Mouse (Mus musculus) stomach, embryonic 14.5 days (tissue): ENCODE measurements around the gene Acsf3. TPM values are rescaled to one million over a fixed set of nuclear protein-coding genes. Genes with fewer than 3 reads are reported as not detected.
A peak's percentile ranks its signal among the peaks of the same experiment; 100 is the strongest.

Source experiments
- ATAC-seq: fragments of 200-750 bp; cut with Nextera tagmentation; 2 replicates; pipeline ENCODE4 v1.8.0; 2017; ENCODE audit warnings: low read depth, moderate TSS enrichment; ENCODE audit not compliant: insufficient number of reproducible peaks, insufficient read depth, low FRiP score
- H3K27ac ChIP-seq: fragments of 300-500 bp; sonication (generic); 2 replicates; pipeline ENCODE4 v1.5.1; 2014; ENCODE audit warnings: mild to moderate bottlenecking, low read length, moderate library complexity, mixed read lengths
- H3K27me3 ChIP-seq: fragments of 300-500 bp; sonication (generic); 2 replicates; pipeline ENCODE4 v1.6.1; 2014; ENCODE audit warnings: low read length, control low read depth, mixed read lengths; ENCODE audit not compliant: control insufficient read depth, insufficient read depth
- H3K36me3 ChIP-seq: fragments of 300-500 bp; sonication (generic); 2 replicates; pipeline ENCODE4 v1.6.1; 2014; ENCODE audit warnings: mild to moderate bottlenecking, control low read depth, low read length, moderate library complexity, mixed read lengths; ENCODE audit not compliant: control insufficient read depth, insufficient read depth
- H3K4me1 ChIP-seq: fragments of 300-500 bp; sonication (generic); 2 replicates; pipeline ENCODE4 v1.6.1; 2014; ENCODE audit warnings: low read length, control low read depth, mixed read lengths; ENCODE audit not compliant: control insufficient read depth, insufficient read depth
- H3K4me2 ChIP-seq: fragments of 300-500 bp; sonication (generic); replicated peaks from 2 replicates; pipeline ENCODE4 v1.6.1; 2014; ENCODE audit warnings: low read depth, low read length, control low read depth
- H3K4me3 ChIP-seq: fragments of 300-500 bp; sonication (generic); 2 replicates; pipeline ENCODE4 v1.5.1; 2014; ENCODE audit warnings: low read depth, low read length, control low read depth
- H3K9ac ChIP-seq: fragments of 300-500 bp; sonication (generic); replicated peaks from 2 replicates; pipeline ENCODE4 v1.6.1; 2014; ENCODE audit warnings: low read depth, mild to moderate bottlenecking, control low read depth, low read length, moderate library complexity, mixed read lengths
- H3K9me3 ChIP-seq: fragments of 300-500 bp; sonication (generic); 2 replicates; pipeline ENCODE4 v1.6.1; 2016; ENCODE audit warnings: low read depth, low read length, control low read depth; ENCODE audit not compliant: control insufficient read depth
- WGBS: fragments of 180-500 bp; shearing (Covaris S2); extraction: QIAGEN DNeasy Blood & Tissue Kit; methylation state at CpG from one replicate; pipeline ENCODE4 v1.1.7; 2014; 5-methylcytosine and 5-hydroxymethylcytosine counted together
- polyA plus RNA-seq: library from polyadenylated mRNA; unstranded; fragments of >200 nt; fragmentation: Nextera tagmentation; extraction: Ambion mirVana; gene quantifications from 2 replicates; pipeline ENCODE4 v1.2.1, GENCODE M21; 2014

Acsf3 gene
- polyA plus RNA-seq, 1 experiment from 2014 or later = 20.8 TPM

DNA sequence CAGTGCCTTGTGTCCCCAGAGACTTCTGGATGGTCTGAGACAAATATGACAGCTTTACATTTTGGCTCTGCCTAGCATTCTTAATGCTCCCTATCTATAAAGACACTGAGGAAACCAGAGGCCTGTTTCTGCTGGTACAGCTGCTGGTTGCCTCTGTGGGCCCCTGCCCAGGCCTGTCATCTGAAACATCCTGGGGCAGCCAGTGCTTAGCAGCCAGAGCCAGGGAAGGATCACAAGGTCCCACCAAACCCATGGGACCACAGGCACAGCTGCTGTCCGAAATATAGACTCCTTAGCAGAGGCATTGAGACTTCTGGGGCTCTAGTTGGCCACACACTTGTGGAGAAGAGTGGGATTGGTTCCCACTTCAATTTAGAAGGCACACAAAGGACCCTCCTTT lies 9.5 kb downstream of the Acsf3 start:
- H3K36me3 ChIP-seq = peaks cover 39% of the 10 kb centered on the region
- no peak overlapping the region for H3K4me2 ChIP-seq
- H3K4me3 ChIP-seq = no peak overlapping the region
- no peak overlapping the region for H3K27ac ChIP-seq
- no peaks in the 10 kb centered on the region for H3K27me3 ChIP-seq
- H3K4me1 ChIP-seq = no peaks in the 10 kb centered on the region
- no peak overlapping the region for H3K9ac ChIP-seq
- no peaks in the 10 kb centered on the region for H3K9me3 ChIP-seq
- ATAC-seq = no peak
- WGBS = 80% methylated on average over 1 of the region's 1 CpGs

DNA sequence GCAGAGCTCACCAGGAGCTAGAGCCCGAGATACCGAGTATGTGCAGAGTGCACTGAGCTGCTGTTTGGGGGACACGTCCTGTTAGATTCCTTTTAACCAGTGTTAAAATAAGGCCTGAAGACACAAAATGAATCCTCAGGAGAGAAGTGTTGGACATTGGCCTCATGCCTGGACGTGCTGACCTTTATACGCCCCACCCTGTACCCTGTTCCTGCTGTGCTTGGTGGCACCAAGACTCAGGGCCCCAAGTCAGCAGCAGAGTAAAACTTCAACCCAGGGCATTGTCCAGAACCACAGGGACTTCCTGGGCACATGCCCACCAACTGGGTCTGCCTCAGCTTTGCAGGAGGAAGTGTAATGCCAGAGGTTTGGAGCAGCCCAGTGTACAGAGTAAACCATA lies 14.5 kb downstream of the Acsf3 start:
- no peaks in the 10 kb centered on the region for H3K4me1 ChIP-seq
- no peak for ATAC-seq
- no peak overlapping the region for H3K9ac ChIP-seq
- no peak overlapping the region for H3K4me3 ChIP-seq
- peaks cover 20% of the 10 kb centered on the region for H3K36me3 ChIP-seq
- no peak overlapping the region for H3K4me2 ChIP-seq
- 92% methylated on average over 5 of the region's 5 CpGs for WGBS
- no peak overlapping the region for H3K27ac ChIP-seq
- H3K27me3 ChIP-seq = no peaks in the 10 kb centered on the region
- H3K9me3 ChIP-seq = no peaks in the 10 kb centered on the region

DNA sequence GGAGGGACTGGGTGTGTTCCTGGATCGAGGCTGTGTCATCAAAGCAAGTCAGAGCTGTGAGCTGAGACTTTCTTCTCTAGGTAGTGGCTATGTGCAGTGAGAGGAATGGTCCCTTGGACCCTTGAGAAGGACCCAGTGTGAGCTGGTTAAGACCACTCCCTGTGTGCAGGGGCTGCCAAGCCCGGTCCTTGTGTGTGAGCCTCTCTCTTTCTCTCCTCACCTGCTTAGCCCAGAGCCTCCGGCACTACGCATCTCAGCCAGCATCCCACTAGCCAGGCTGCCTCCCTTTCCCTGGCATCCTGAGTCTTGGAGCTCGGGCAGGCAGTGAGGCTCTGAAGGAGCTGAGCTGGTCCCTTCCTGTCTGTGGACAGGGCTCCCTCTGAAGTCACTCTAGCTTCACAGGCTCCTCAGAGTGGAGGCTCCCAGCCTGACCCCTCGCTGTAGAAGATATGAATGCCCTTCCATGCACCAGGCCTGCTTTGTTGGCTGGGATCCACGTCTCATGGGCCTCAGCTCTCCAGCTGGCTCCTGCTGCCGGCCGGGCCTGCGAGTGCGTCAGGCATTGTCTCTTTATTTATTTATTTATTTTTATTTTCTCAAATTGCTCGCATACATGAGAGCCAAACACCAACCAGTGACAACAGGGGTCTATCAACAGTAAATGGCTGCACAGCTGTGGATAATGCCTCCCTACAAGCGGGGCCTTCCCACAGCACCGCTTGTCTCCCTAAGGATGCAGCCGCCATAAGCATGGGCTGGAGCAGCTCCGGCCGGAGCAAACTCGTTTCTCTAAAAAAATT lies 18.3 kb downstream of the Acsf3 start:
- Histone ChIP-seq H3K4me1 (no peaks in the 10 kb centered on the region), H3K27ac (peak overlapping the region; percentile 39; the same call in 1 of the 2 replicates)

DNA sequence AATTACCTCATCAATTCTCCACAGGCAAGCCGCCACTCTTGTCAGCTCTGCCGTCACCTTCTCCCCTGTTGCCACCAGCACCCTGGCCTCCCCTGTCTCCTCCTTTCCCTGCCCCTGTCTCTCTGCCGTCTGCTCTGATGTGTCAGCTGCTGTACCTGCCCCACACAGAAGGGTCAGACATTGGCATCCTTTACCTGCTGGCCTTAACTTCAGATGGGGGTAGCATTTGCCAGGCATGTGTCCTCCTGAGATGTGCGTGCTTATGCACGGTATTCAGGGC lies 18.8 kb downstream of the Acsf3 start:
- Histone ChIP-seq H3K27me3 (no peaks in the 10 kb centered on the region), H3K9me3 (no peaks in the 10 kb centered on the region), H3K4me2 (no peak overlapping the region), H3K4me3 (no peak overlapping the region), H3K9ac (no peak overlapping the region), H3K27ac (peak overlapping the region; percentile 39; the same call in 1 of the 2 replicates), H3K4me1 (no peaks in the 10 kb centered on the region), H3K36me3 (peaks cover 7% of the 10 kb centered on the region; the same call in 1 of the 2 replicates)
- 77% methylated on average over 5 of the region's 5 CpGs for WGBS
- no peak; the same call in 1 of the 2 replicates for ATAC-seq

More for the DNA sequence above, 18.3 kb downstream of the Acsf3 start:
- no peak overlapping the region for H3K4me3 ChIP-seq
- H3K36me3 ChIP-seq = peaks cover 7% of the 10 kb centered on the region; the same call in 1 of the 2 replicates
- no peaks in the 10 kb centered on the region for H3K27me3 ChIP-seq
- 68% methylated on average over 18 of the region's 18 CpGs for WGBS
- peak; percentile 68 for ATAC-seq
- H3K9me3 ChIP-seq = no peaks in the 10 kb centered on the region
- no peak overlapping the region for H3K9ac ChIP-seq
- no peak overlapping the region for H3K4me2 ChIP-seq

DNA sequence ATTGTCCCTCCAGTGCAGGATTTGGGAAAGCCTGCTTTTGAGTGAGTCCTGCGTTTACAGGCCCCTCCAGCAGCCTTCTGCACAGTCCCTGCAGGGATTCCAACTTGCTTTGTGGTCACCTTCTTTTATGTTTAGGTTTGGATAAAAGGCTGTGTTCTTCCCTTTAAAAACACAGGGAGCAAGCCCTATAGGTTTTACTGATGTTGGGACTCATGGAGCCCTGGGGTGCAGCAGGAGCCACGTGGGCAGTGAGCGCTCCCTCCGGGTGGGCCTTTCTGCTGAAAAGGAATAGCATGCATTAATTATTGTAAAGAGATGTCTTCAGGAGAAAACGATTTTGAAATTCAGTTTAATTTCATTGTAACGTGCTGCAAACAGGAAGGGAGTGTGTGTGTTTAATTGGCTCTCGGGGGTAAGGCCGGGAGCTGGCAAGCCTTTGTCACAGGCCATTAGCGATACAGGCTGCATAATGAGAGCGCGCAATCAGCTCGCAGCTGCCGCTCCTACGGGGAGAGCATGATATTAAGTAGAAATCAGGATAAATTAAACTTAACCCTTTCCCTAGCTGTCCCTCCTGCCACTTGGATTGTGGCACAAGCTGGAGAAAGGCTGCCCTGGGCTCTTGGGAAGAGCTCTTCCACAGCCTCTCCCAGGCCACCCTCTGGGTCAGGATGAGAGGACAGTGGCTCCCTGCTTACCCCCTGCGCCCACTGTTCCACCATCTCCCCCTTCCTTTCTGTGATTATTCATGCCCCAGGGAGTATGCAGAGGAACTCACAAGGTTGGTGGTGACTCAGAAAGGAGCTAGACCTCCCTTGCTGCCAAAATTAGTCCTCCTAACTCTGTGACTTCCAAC lies 28.8 kb downstream of the Acsf3 start:
- WGBS = 47% methylated on average over 15 of the region's 15 CpGs
- no peak for ATAC-seq
- Histone ChIP-seq H3K27ac (no peak overlapping the region), H3K9me3 (no peaks in the 10 kb centered on the region), H3K4me1 (no peaks in the 10 kb centered on the region), H3K4me2 (no peak overlapping the region), H3K9ac (no peak overlapping the region), H3K4me3 (no peak overlapping the region), H3K36me3 (no peaks in the 10 kb centered on the region; the same call in 1 of the 2 replicates), H3K27me3 (no peaks in the 10 kb centered on the region)

DNA sequence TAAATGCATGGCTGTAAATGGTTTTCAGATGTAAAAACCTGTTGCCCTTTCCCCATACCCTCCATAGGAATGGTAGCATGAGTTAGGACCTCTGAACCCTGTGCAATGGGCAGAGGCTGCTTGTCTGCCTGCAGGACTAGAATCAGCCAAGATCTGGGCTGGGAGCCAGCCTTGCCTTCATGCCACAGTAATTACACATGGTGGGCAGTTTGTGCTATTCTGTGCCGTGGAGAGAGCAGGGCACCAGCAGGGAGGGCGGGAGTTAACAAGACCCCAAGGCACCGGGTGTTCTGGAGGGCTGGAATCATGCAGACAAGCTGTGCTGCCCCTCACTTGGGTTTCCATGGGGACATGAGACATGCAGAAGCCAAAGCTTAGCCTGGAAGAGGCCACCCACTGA lies 30.1 kb downstream of the Acsf3 start:
- WGBS = 66% methylated on average over 3 of the region's 3 CpGs
- Histone ChIP-seq H3K27ac (no peak overlapping the region), H3K9me3 (no peaks in the 10 kb centered on the region), H3K36me3 (no peaks in the 10 kb centered on the region; the same call in 1 of the 2 replicates), H3K4me1 (no peaks in the 10 kb centered on the region), H3K4me2 (no peak overlapping the region), H3K9ac (no peak overlapping the region), H3K4me3 (no peak overlapping the region), H3K27me3 (no peaks in the 10 kb centered on the region)
- ATAC-seq = no peak

DNA sequence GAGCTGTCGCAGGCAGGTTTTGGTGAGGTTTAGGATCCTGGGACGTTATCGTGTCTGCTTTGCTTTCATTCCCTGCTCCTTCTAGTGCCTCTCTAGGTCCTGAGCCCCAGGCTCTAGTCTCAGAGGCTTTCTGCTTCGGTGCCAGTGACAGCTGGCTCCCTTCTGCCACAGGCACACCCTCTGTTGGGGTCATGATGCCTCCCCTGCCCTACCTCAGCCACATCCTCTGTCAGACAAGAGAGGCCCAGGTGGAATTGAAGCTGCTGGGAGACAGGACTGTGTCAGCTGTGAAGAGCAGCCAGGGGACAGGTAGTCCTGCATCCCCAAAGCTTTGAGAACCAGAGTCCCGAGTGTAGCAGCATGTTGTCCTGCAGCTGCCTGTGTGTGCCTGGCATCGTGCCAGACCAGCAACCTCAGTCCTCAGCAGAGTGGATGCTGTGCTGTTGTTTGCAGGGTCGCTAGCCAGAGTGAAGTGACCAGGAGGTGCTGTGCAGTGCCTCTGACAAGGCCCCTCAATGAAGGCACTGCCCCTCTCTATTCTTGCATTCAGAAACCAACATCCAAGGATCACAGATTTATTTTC lies 31.8 kb downstream of the Acsf3 start:
- Histone ChIP-seq H3K4me2 (no peak overlapping the region), H3K27ac (no peak overlapping the region), H3K27me3 (no peaks in the 10 kb centered on the region), H3K9me3 (no peaks in the 10 kb centered on the region), H3K4me3 (no peak overlapping the region), H3K36me3 (no peaks in the 10 kb centered on the region; the same call in 1 of the 2 replicates), H3K9ac (no peak overlapping the region), H3K4me1 (no peaks in the 10 kb centered on the region)
- 66% methylated on average over 7 of the region's 7 CpGs for WGBS
- no peak for ATAC-seq

DNA sequence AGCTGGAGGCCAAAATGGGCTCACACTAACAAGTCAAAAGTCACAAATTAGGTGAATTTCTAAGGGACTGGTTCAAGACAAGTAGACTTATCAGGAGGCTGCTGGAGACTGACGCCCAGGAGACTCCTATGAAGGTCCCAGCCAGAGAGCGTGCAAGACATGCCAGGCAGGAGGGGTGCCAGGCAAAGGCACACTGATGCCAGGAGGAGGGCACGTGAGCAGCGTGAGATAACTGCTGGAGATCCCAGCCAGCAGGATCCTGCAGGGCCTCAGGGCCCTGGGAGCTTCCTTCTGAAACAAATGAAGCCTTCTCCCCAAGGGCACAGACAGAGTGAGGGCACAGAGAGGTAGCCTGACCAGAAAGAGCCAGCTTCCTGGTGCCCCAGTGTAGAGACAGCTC lies 32.6 kb downstream of the Acsf3 start:
- H3K27me3 ChIP-seq = no peaks in the 10 kb centered on the region
- no peaks in the 10 kb centered on the region for H3K9me3 ChIP-seq
- no peak overlapping the region for H3K4me3 ChIP-seq
- no peak for ATAC-seq
- no peaks in the 10 kb centered on the region for H3K36me3 ChIP-seq
- no peaks in the 10 kb centered on the region for H3K4me1 ChIP-seq
- H3K27ac ChIP-seq = no peak overlapping the region
- no peak overlapping the region for H3K4me2 ChIP-seq
- 85% methylated on average over 4 of the region's 4 CpGs for WGBS
- no peak overlapping the region for H3K9ac ChIP-seq
